Mouse (Mus musculus) heart, postnatal 14 days (tissue): ENCODE measurements around the gene Tex29. TPM values are rescaled to one million over a fixed set of nuclear protein-coding genes. Genes with fewer than 3 reads are reported as not detected.

ENCODE experiments used
- DNase-seq, 2 experiments: peaks; one replicate each; pipeline ENCODE4 v3.0.0; 2021 to 2022
- intact Hi-C: fragments of 180-260 bp; cut with DNase I; formaldehyde crosslinking; loops from one replicate; pipeline ENCODE4 v1.15.1; 2025
- total RNA-seq, 2 experiments: library from RNA; stranded (reverse); gene quantifications; 2 replicates each; pipeline ENCODE4 v1.2.3; 2021

Gene Tex29
- total RNA-seq, 2 experiments from 2014 or later = not detected

DNA sequence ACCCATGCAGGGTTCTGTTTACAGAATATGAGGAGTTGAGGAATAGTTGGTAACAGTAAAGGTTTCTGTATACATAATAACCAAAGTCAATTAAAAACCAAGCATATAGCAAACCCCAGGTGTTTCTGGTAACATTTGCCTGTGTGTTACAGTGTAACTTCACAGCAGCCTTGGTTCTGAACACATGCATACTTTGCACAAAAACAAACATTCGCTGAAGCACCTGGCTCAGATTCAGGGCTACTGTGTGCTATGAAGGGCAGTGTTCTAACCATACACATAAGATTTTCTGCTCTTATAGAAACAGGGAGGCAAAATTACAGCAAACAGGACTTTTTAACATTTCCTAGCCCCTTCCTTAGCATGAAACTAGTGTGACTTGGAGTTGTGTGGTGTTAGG lies 58.5 kb downstream of the Tex29 start:
- intact Hi-C loops = no loop called here
- DNase-seq = no peak

Other genes starting within 250 kb of the Tex29 start
- 10 to 100 TPM; 37.2 to 38.0 TPM for gene Ankrd10, start 204.7 kb upstream of the Tex29 start, total RNA-seq
- gene 1700016D06Rik, start 139.4 kb upstream of the Tex29 start, total RNA-seq = not detected
- gene Arhgef7, start 112.8 kb upstream of the Tex29 start, total RNA-seq = 100 to 1,000 TPM; 139 to 157 TPM